Mouse (Mus musculus): ENCODE results near the gene Myl10. TPM values are rescaled to one million over a fixed set of nuclear protein-coding genes. Genes with fewer than 3 reads are reported as not detected.

The Myl10 gene
- not detected for polyA plus RNA-seq (2014; fragmentation: Illumina TruSeq; extraction: RNeasy Lipid Tissue Mini Kit (QIAGEN cat#74804); ENCODE audit: low read depth, low replicate concordance)

GRCm38 (mm10) chr5:136692784-136693183 is at the start of gene Myl10:
Gene Myl10, plus strand, starts transcription at chr5:136693146.

Other genes with a start within 250 kb of the Myl10 start
- 63.6 TPM for gene Cux1, start 125.7 kb upstream of the Myl10 start, polyA plus RNA-seq (2014; fragmentation: Illumina TruSeq; extraction: RNeasy Lipid Tissue Mini Kit (QIAGEN cat#74804); ENCODE audit: low read depth, low replicate concordance)
- gene Col26a1, start 190.1 kb downstream of the Myl10 start, polyA plus RNA-seq (2014; fragmentation: Illumina TruSeq; extraction: RNeasy Lipid Tissue Mini Kit (QIAGEN cat#74804); ENCODE audit: low read depth, low replicate concordance), result 0.21 TPM
- gene Ift22, start 215.0 kb downstream of the Myl10 start, polyA plus RNA-seq (2014; fragmentation: Illumina TruSeq; extraction: RNeasy Lipid Tissue Mini Kit (QIAGEN cat#74804); ENCODE audit: low read depth, low replicate concordance), result 9.9 TPM

All from heart, adult 10 weeks (tissue).